Mouse (Mus musculus) hindlimb bud, embryonic 11.5 days (tissue): ENCODE measurements around the gene Dpm1.

ENCODE experiments used
- DNase-seq: peaks from one replicate; pipeline ENCODE4 v3.0.0-alpha.2; 2012; ENCODE audit warnings: low read depth, low spot score; ENCODE audit errors: extremely low spot score

Gene Dpm1

DNA sequence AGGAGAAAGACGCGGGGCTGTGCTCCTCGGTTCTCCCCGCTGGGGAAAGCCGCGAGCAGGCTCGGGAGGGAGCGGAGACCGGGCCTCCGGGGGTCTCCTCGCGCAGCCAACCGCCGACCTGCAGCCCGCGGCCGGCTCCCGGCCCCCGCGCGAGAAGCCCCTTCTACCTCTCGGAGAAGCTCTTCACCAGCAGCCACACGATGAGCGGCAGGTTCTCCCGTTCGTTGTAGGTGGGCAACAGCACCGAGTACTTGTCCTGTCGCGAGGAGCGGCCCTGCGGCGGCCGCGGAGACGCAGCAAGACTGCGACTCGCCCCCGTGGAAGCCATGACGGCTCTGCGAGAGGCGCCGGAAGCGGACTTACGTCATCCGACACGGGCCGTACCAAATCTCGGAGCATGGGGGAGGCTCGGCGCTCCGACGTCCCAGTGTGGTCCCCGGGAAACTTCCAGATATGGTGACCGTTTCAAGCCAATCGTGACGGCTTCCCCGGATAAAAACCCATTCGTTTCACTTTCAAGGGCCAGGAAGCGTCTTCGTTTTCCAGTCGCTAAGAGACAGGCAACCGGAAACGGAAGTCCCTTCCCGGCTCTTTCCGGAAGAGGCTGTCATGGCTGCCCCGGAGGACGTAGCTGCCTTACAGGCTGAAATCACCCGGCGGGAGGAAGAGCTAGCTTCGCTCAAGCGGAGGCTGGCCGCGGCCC is at the start of gene Dpm1, which contains the start of the genes Gm20716 and Mocs3:
Dpm1 (minus strand) TSS at position 566 of the 703 bp plus-strand sequence.
Gm20716 (minus strand) TSS at position 339 of the 703 bp plus-strand sequence.
Mocs3 (plus strand) TSS at position 597 of the 703 bp plus-strand sequence.
- DNase-seq: peak; percentile 62

DNA sequence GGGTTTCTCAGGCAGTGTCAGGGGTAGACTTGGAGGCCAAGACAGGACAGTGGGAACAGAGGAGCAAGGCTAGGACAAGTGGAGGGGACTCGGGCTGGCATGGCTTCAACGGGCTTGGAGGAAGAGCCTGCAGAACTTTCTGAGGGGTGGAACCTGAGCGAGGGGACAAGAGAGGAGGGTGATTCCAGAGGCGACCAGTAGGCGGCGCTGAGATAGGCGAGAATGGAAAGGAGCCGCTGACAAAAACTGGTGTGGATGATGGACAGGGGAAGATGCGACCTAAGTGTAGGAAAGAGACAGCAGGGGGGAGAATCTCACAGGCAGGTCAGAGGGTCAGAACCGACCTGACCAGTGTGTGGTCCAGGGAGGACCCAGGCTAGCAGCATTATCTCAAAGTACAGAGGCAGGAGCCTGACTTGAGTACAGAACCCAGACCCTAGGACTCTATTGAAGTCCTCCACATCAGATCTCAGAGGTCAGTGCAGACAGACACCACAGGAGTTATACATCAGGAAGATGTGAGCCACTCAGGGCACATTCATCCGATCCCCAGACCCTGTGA is 44.1 kb upstream of the Dpm1 start:
- DNase-seq: no peak

- no peak for DNase-seq
These were observed 43.0 kb upstream of the Dpm1 start for GRCm38 (mm10) chr2:168273387-168273786.

- no peak for DNase-seq
These were observed 37.6 kb upstream of the Dpm1 start for GRCm38 (mm10) chr2:168268033-168268432.

DNA sequence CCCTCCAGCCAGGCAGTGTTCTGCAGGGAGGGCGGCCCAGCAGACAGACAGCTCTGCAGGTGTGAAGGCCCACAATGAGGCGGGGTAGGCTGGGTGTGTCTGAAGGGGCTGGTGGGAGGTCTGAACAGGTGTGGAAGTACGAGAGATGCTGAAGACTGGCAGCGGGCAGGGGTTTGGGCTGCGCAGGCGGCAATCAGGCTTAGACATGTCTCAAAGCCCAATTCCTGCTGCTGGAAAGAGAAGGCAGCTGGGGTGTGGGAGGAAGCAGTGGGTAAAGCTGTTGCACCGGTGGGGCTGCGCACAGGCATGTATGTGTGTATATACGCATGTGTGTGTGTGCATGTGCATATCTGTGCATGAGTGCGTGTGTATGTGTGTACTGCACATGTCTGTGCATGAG is 30.5 kb upstream of the Dpm1 start:
- DNase-seq: no peak

- DNase-seq: no peak
These were observed 29.7 kb upstream of the Dpm1 start for GRCm38 (mm10) chr2:168260124-168260523.

GRCm38 (mm10) chr2:168259046-168259445 is 28.7 kb upstream of the Dpm1 start:
- DNase-seq: no peak

GRCm38 (mm10) chr2:168257188-168257587 is 26.8 kb upstream of the Dpm1 start:
- no peak for DNase-seq

- DNase-seq: no peak
These were observed 26.1 kb upstream of the Dpm1 start for GRCm38 (mm10) chr2:168256506-168256905.

GRCm38 (mm10) chr2:168253822-168254221 is 23.4 kb upstream of the Dpm1 start:
- no peak for DNase-seq

- DNase-seq: peak; percentile 82
These were observed 22.4 kb upstream of the Dpm1 start for GRCm38 (mm10) chr2:168252639-168253292.

GRCm38 (mm10) chr2:168250270-168250669 is 19.9 kb upstream of the Dpm1 start:
- peak; percentile 90 for DNase-seq

DNA sequence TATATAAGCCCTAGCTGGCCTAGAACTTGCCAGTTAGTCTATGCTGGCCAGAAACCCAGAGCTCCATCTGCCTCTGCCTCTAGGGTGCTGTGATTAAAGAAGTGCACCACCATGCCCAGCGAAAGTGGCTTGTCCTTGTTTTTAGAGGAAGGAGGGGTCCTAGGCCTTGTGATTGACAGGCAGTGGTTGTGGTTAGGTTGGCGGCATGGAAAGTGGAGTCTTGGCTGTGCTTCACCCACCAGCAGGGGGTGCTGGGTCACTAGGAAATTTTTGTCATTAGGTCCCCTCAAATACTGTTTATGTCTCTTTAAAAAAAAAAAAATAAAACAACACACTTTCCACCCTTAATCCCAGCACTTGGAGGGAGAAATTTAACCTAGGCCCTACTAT is 18.5 kb upstream of the Dpm1 start:
- DNase-seq: peak; percentile 6

DNA sequence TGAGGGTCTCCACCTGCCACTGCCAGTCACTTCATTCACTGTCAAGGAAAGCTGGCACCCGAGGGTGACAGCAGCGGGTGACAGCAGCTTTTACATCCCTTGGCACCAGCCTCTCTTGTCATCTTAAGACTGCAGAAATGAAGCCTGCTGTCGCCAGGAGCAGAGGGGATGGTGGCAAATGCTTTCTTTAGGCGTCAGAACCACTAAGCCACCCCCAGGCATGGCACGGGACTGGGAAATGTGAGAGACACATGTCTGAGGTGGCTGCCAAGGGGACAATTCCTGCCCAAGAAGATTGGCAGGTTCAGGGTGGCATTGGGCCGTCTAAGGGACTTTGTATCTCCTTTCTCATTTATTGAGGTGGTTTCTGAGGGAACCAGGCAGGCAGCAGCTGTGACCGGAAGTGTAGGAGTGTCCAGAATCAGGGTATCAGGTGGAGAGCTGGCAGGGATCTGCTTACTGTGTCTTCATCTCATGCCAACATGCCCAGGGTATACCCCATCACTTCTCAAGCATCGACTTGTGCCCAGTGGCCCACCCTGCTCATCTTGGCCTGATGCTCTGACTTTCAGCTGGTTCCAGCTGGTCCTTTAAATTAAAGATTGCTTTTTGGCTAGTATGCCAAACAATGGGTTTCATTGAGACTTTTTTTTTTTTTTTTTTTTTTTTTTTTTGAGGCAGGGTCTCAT is 17.9 kb upstream of the Dpm1 start:
- DNase-seq: no peak

GRCm38 (mm10) chr2:168245571-168245970 is 15.2 kb upstream of the Dpm1 start:
- DNase-seq: no peak

- DNase-seq: no peak
These were observed 12.9 kb upstream of the Dpm1 start for GRCm38 (mm10) chr2:168243278-168243677.

DNA sequence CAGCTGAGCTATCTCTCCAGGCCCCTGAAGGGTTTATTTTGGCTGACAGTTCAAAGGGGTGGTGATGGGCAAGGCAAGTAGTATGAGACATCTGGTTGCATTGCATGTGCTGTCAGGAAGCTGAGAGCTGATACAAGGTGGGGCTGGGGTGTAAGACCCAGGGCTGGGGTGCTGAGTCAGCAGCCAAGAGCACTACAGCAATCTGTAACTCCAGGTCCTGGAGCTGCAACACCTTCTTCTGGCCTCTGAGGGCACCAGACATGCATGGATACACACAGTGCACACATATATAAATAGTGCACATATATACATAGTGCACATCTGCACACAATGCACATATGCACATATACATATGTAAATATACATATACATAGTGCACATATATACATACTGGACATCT is 12.4 kb upstream of the Dpm1 start:
- DNase-seq: no peak

GRCm38 (mm10) chr2:168238335-168238734 is 7.9 kb upstream of the Dpm1 start:
- DNase-seq: no peak

GRCm38 (mm10) chr2:168233286-168233685 is 2.9 kb upstream of the Dpm1 start:
- no peak for DNase-seq

DNA sequence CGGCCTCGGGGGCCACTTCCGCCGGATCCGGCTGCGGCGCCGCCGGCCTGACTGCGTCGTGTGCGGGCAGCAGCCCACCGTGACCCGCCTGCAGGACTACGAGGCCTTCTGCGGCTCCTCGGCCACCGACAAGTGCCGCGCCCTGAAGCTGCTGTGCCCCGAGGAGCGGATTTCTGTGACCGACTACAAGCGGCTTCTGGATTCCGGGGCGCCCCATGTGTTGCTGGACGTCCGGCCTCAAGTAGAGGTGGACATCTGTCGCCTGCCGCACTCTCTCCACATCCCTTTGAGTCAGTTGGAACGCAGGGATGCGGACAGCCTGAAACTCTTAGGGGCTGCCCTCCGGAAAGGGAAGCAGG is 1.1 kb upstream of the Dpm1 start:
- DNase-seq: no peak

DNA sequence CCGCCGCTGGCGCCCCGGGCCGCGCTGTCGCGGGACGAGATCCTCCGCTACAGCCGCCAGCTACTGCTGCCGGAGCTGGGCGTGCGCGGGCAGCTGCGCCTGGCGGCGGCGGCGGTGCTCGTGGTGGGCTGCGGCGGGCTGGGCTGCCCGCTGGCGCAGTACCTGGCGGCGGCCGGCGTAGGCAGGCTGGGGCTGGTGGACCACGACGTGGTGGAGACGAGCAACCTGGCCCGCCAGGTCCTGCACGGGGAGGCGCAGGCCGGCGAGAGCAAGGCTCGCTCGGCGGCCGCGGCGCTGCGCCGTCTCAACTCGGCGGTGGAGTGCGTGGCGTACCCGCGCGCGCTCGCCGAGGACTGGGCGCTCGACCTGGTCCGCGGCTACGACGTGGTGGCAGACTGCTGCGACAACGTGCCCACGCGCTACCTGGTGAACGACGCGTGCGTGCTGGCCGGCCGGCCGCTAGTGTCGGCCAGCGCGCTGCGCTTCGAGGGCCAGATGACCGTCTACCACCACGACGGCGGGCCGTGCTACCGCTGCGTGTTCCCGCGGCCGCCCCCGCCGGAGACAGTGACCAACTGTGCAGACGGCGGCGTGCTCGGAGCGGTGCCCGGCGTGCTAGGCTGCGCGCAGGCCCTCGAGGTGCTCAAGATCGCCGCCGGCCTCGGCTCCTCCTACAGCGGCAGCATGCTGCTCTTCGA is 531 bp upstream of the Dpm1 start:
- no peak for DNase-seq
